Mouse (Mus musculus): ENCODE measurements around the gene Lrrc18. TPM values are rescaled to one million over a fixed set of nuclear protein-coding genes. Genes with fewer than 3 reads are reported as not detected.

The Lrrc18 gene
- polyA plus RNA-seq, 1 experiment from 2014 or later, result 0.39 TPM

Other genes with a start within 250 kb of the Lrrc18 start
- 0.18 and 0.39 TPM in 2 replicates for gene Tmem273, start 205.4 kb upstream of the Lrrc18 start, polyA plus RNA-seq (2016; fragmentation: Nextera tagmentation; extraction: Ambion mirVana)
- 0.09 TPM in 1 of 2 replicates, not detected in the other for gene Fam170b, start 157.4 kb upstream of the Lrrc18 start, polyA plus RNA-seq (2016; fragmentation: Nextera tagmentation; extraction: Ambion mirVana)
- 6.1 and 9.5 TPM in 2 replicates for gene Vstm4, start 134.6 kb upstream of the Lrrc18 start, polyA plus RNA-seq (2016; fragmentation: Nextera tagmentation; extraction: Ambion mirVana)
- 0.23 and 0.27 TPM in 2 replicates for gene Wdfy4, start 194.1 kb downstream of the Lrrc18 start, polyA plus RNA-seq (2016; fragmentation: Nextera tagmentation; extraction: Ambion mirVana)
- gene Arhgap22, start 222.6 kb downstream of the Lrrc18 start, polyA plus RNA-seq (2016; fragmentation: Nextera tagmentation; extraction: Ambion mirVana), result 3.5 and 9.3 TPM in 2 replicates